Mouse (Mus musculus): ENCODE results near the gene Foxd1.

DNA sequence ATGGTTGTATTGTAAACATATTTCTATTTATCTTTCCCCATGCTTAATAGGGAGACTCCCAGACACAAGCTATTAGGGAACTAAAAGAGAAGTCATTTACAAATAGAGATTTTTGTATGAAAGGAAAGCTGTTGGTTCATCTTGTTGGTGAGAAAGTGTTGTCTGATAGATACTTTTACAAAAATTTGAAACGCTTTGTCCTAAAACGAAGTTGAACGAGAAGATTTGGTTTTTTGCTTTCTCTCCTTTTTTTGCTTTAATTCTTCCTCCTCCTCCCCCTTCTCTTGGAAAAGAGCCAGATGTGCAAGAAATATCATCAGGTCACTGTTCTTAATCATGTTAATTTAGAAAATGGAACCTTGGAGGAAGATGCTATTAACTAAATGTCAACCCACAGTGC lies 13.6 kb downstream of the Foxd1 start:
- TF ChIP-seq CTCF (IDR thresholded peaks at IDR 0.05; ENCODE audit: low read depth) (no peak), EP300 (IDR thresholded peaks at IDR 0.05; ENCODE audit: low read depth) (no peak)

Data from liver, embryonic 14.5 days (tissue).